Mouse (Mus musculus) adrenal gland, postnatal 14 days (tissue): Measurements from ENCODE around the gene Ank. TPM values are rescaled to one million over a fixed set of nuclear protein-coding genes. Genes with fewer than 3 reads are reported as not detected.

Source experiments
- DNase-seq: peaks from one replicate; pipeline ENCODE4 v3.0.0; 2021; ENCODE audit warnings: mixed read lengths
- microRNA-seq, 2 experiments: library from miRNA; unstranded; fragments of <30 nt; microRNA quantifications; one replicate each; pipeline ENCODE4 v1.2.0; 2021
- total RNA-seq: library from RNA; stranded (reverse); gene quantifications from 2 replicates; pipeline ENCODE4 v1.2.3, GENCODE M21; 2021

Ank gene
- total RNA-seq, 1 experiment from 2014 or later: 34.6 TPM

GRCm38 (mm10) chr15:27633941-27634900, 167.7 kb downstream of the Ank start:
- DNase-seq: peak; percentile 55

- no peak for DNase-seq
Measured at GRCm38 (mm10) chr15:27641171-27641570, 174.7 kb downstream of the Ank start.

GRCm38 (mm10) chr15:27642895-27643294, 176.4 kb downstream of the Ank start:
- DNase-seq: peak; percentile 52

Small RNA genes lying within 50 kb of the gene (microRNA-seq; reads per million reads assigned to microRNA genes)
- gene Mir7117: 0 reads per million in 2 experiments

Other genes with a start within 250 kb of the Ank start
- 37.1 and 43.6 TPM in 2 replicates for gene Otulin, start 164.0 kb downstream of the Ank start, total RNA-seq
- gene Otulinl, start 214.9 kb downstream of the Ank start, total RNA-seq: 5.5 and 14.0 TPM in 2 replicates